Mouse (Mus musculus) ES-Bruce4 (cell line): ENCODE data around the gene Acat3. TPM values are rescaled to one million over a fixed set of nuclear protein-coding genes. Genes with fewer than 3 reads are reported as not detected.

ENCODE experiments used
- H3K27ac ChIP-seq: 2 replicates; pipeline ENCODE4 v1.5.1; 2012; ENCODE audit warnings: low read length, inconsistent platforms; ENCODE audit not compliant: insufficient read depth
- H3K27me3 ChIP-seq: 2 replicates; pipeline ENCODE4 v1.6.1; 2012; ENCODE audit warnings: mild to moderate bottlenecking, low read length, inconsistent platforms; ENCODE audit not compliant: control insufficient read depth, poor library complexity, insufficient read depth, severe bottlenecking
- H3K36me3 ChIP-seq: 2 replicates; pipeline ENCODE4 v1.6.1; 2012; ENCODE audit warnings: inconsistent platforms, mild to moderate bottlenecking, low read length, moderate library complexity; ENCODE audit not compliant: control insufficient read depth, poor library complexity, insufficient read depth, severe bottlenecking
- H3K4me1 ChIP-seq: one replicate; pipeline ENCODE4 v1.8.1; 2011; ENCODE audit warnings: low read length; ENCODE audit not compliant: control insufficient read depth, insufficient read depth
- H3K4me3 ChIP-seq: 2 replicates; pipeline ENCODE4 v1.5.1; 2011; ENCODE audit warnings: low read depth, mild to moderate bottlenecking, low read length
- H3K9ac ChIP-seq: 2 replicates; pipeline ENCODE4 v1.6.1; 2012; ENCODE audit warnings: low read depth, mild to moderate bottlenecking, inconsistent platforms; ENCODE audit not compliant: poor library complexity, severe bottlenecking
- H3K9me3 ChIP-seq: replicated peaks from 2 replicates; pipeline ENCODE4 v1.6.1; 2012; ENCODE audit warnings: mild to moderate bottlenecking, low read length, inconsistent platforms; ENCODE audit not compliant: control insufficient read depth, poor library complexity, insufficient read depth, severe bottlenecking
- CTCF ChIP-seq: IDR thresholded peaks from one replicate; pipeline ENCODE4 v1.8.1; 2011; ENCODE audit warnings: low read depth, low read length
- EP300 ChIP-seq: IDR thresholded peaks from 2 replicates; pipeline ENCODE4 v1.6.1; 2011; ENCODE audit warnings: low read depth, low read length; ENCODE audit not compliant: insufficient read depth
- POLR2A ChIP-seq: IDR thresholded peaks from one replicate; pipeline ENCODE4 v1.8.1; 2011; ENCODE audit warnings: low read length; ENCODE audit not compliant: insufficient read depth
- polyA plus RNA-seq: library from polyadenylated mRNA; stranded (reverse); fragments of >200 nt; gene quantifications from 2 replicates; pipeline ENCODE4 v1.2.4, GENCODE M21; 2011; ENCODE audit warnings: low read depth; ENCODE audit not compliant: missing spikeins, insufficient read depth, insufficient read length

The Acat3 gene
- polyA plus RNA-seq, 1 experiment = not detected

- Histone ChIP-seq H3K4me3 (peak within 1 kb of the TSS; percentile 98), H3K9ac (peak within 1 kb of the TSS; percentile 94), H3K36me3 (peaks cover 47% of the 10 kb centered on the region), H3K4me1 (peaks cover 2% of the 10 kb centered on the region), H3K27me3 (no peaks in the 10 kb centered on the region), H3K9me3 (no peaks in the 10 kb centered on the region), H3K27ac (peak within 1 kb of the TSS; percentile 62)
- TF ChIP-seq EP300 = no peak
Observed at GRCm38 (mm10) chr17:12915488-12915880, 24.9 kb downstream of the Acat3 start, which contains the start of gene Tcp1. Tcp1 (plus strand) TSS chr17:12915701.

DNA sequence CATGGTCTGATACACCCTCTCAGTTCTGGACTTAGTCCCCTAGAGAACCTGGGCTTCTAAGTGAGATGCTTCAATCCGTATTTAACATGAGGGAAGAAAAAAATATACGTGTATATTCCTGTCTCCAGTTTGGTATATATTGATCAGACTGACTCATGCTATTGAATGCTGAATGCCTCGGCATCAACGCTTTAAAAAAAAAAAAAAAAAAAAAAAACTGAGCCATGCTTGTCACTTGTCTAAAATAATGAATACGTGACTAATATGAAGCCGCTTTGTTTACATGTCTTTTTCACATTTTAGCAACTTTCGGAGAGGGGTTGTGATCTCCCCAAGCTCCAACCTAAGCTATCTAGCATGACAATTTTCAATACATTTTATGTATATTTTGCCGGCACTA is 30.0 kb downstream of the Acat3 start:
- peaks cover 27% of the 10 kb centered on the region for H3K36me3 ChIP-seq
- H3K27ac ChIP-seq = no peak overlapping the region
- no peaks in the 10 kb centered on the region for H3K4me1 ChIP-seq
- TF ChIP-seq EP300 (no peak), POLR2A (no peak), CTCF (no peak)
- no peak overlapping the region; the same call in 1 of the 2 replicates for H3K4me3 ChIP-seq
- H3K27me3 ChIP-seq = no peaks in the 10 kb centered on the region
- H3K9me3 ChIP-seq = no peaks in the 10 kb centered on the region
- peak overlapping the region; percentile 34; the same call in 1 of the 2 replicates for H3K9ac ChIP-seq

DNA sequence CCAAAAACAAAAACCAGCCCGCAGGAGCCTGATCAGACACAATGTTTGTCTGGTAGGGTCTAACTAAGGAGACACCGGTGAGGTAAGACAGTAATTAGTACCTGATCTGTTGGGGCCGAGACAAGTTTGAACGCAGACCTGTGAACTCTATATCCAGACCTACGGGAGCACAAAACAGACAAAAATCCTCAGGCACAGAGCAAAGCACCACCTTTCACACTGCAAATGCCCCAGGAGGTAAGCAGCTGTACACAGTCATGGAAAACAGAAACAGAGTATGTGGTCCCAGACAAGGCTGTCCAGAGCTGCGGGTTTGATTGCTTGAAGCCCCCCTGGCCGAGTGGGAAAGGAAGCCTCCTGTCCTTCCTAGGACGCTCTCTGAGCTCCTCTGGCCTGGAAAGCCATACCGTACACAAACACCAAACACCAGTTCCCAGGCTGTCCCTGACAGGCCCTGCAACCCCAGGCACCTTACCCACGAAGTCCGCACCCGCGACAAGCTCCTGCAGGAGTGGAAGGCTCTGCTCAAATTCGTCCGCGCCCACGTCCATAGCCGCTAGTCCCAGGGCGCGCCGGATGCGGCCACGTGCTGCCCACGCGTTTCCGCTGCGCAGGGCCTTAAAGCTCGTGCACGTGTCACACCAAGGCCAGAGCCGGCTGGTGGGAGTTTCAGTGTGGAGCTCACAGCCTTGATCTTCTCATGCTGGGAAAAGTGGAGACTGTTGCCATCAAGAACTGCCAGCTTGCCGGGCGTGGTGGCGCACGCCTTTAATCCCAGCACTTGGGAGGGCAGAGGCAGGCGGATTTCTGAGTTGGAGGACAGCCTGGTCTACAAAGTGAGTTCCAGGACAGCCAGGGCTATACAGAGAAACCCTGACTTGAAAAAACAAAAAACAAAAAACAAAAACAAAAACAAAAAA is 30.8 kb downstream of the Acat3 start, which contains the start of gene Pnldc1:
Pnldc1 (minus strand) TSS at position 870 of the 920 bp plus-strand sequence.
- Histone ChIP-seq H3K9me3 (no peaks in the 10 kb centered on the region), H3K36me3 (peaks cover 27% of the 10 kb centered on the region), H3K4me3 (peak within 1 kb of the TSS; percentile 67), H3K4me1 (no peaks in the 10 kb centered on the region), H3K9ac (peak within 1 kb of the TSS; percentile 34), H3K27ac (no peak within 1 kb of the TSS), H3K27me3 (no peaks in the 10 kb centered on the region)
- TF ChIP-seq EP300 = no peak
- no peak for TF ChIP-seq POLR2A
- TF ChIP-seq CTCF = no peak

GRCm38 (mm10) chr17:12906436-12906835 is 34.0 kb downstream of the Acat3 start:
- no peak overlapping the region for H3K4me3 ChIP-seq
- H3K4me1 ChIP-seq = no peaks in the 10 kb centered on the region
- TF ChIP-seq CTCF (no peak), EP300 (no peak)
- no peak overlapping the region for H3K27ac ChIP-seq
- peaks cover 12% of the 10 kb centered on the region; the same call in 1 of the 2 replicates for H3K36me3 ChIP-seq
- H3K27me3 ChIP-seq = no peaks in the 10 kb centered on the region
- no peak overlapping the region for H3K9ac ChIP-seq
- H3K9me3 ChIP-seq = no peaks in the 10 kb centered on the region

DNA sequence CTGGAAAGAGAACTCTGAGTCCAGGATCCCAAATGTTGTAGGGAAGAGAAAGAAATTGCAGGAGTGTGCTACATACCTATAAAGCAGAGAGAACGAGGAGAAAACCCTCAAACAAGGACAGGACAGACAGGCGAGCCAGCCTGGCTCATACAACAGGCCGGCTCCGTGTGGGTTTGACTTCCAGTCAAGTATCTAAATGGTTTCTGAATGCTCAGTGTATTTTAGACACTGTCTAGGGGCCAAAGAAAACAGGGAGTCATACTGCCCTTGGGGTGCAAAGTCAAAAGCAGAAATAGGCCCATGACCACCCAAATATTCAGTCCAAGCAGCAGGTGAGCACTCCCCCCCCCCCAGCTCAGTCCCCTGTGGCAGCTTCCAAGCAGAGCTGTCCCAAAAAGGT is 34.6 kb downstream of the Acat3 start:
- no peak overlapping the region for H3K9ac ChIP-seq
- TF ChIP-seq CTCF (no peak), EP300 (no peak), POLR2A (no peak)
- H3K4me3 ChIP-seq = no peak overlapping the region
- peaks cover 12% of the 10 kb centered on the region; the same call in 1 of the 2 replicates for H3K36me3 ChIP-seq
- no peaks in the 10 kb centered on the region for H3K9me3 ChIP-seq
- H3K27ac ChIP-seq = no peak overlapping the region
- H3K4me1 ChIP-seq = no peaks in the 10 kb centered on the region
- H3K27me3 ChIP-seq = no peaks in the 10 kb centered on the region

- no peak overlapping the region for H3K27ac ChIP-seq
- H3K36me3 ChIP-seq = peaks cover 12% of the 10 kb centered on the region; the same call in 1 of the 2 replicates
Observed at GRCm38 (mm10) chr17:12904349-12904748, 36.1 kb downstream of the Acat3 start.

More at GRCm38 (mm10) chr17:12904349-12904748, 36.1 kb downstream of the Acat3 start:
- no peaks in the 10 kb centered on the region for H3K9me3 ChIP-seq
- TF ChIP-seq CTCF = no peak
- TF ChIP-seq POLR2A = no peak
- TF ChIP-seq EP300 = no peak
- H3K9ac ChIP-seq = no peak overlapping the region
- no peaks in the 10 kb centered on the region for H3K27me3 ChIP-seq
- H3K4me3 ChIP-seq = no peak overlapping the region
- no peaks in the 10 kb centered on the region for H3K4me1 ChIP-seq
